Mouse (Mus musculus): Measurements from ENCODE around the gene Phc3.

Gene Phc3

DNA sequence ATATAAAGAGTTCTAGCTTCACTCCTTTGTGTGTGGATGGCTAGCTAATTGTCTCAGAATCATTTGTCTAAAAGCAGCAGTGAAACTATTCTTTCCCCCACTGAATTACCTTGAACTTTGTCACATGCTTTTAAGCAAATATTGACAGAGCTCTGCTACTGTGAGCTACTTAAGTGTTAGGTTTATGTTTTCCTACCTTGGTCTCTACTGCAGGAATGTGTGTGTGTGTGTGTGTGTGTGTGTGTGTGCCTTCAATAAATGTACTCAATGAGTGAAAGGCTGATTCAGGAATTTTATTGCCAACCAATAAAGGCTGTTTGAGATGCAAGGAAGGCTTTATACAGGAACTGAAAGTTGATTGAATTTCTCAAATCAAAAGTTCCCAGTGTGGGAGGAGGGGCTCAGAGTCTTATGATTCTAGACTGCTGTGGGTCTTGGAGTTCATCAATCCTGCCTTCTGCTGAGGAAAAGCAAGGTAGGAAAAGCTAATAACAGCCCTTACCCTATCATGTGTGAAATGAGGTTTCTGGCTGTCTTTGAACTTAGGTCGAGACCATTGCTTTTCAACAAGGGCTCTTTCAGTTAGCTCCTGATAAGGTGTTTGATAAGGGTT lies 7.9 kb upstream of the Phc3 start:
- DNase-seq (ENCODE audit: low read depth), result no peak

DNA sequence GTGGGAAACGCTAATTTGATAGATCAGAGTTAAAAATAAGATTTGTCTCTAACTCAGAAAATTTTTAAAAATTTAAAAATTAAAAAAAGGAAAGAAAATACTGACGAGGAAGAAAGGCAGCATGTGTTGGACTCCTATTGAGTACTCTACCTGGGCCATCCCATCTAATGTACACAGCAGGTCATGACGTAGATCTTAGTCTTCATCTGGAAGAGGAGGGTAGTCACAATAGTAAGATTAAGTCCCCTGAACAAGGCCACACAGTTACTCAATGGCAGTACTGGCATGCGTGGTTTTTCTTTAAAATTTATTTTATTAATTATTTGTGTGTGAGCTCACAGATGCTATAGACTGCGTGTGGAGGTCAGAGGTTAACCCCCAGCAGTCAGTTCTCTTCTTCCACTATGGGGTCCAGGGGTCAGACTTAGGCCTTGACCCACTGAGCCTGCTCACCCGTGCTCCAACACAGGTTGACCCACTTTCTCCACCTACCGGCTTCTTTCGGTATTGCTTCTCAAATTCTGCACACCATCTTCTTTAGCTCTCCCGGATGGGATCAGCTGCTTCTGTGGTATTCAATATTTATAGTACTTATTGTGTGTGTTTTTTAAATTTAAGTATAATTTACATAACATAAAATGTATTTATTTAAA lies 6.0 kb upstream of the Phc3 start:
- DNase-seq (ENCODE audit: low read depth), result peak; percentile 65

DNA sequence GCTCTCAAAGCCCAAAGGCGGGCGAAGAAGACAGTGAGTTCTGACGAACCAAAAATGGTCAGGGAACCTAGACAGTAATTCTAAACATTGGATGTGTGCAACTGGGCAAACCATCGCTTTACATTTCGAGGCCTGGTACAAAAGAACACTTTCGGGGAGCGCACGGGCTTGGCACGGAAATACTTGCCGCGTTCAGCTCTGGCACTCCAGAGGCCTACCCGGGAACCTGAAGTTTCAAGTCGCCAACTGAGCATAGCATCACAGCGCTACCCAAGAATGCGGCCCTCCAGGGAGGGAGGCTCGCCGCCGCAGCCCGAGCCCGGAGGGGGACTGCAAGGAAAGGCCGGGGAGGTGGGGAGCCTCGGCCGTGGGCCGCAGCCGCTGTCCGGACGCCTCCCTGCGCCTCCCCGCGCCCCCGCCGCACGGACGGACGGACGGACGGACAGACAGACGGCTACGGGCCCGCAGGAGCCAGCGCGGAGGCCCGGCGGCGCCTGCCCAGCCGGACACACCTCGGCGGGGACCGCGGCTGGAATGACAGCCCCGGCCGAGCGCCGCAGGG lies 603 bp downstream of the Phc3 start:
- DNase-seq (ENCODE audit: low read depth), result peak; percentile 39

DNA sequence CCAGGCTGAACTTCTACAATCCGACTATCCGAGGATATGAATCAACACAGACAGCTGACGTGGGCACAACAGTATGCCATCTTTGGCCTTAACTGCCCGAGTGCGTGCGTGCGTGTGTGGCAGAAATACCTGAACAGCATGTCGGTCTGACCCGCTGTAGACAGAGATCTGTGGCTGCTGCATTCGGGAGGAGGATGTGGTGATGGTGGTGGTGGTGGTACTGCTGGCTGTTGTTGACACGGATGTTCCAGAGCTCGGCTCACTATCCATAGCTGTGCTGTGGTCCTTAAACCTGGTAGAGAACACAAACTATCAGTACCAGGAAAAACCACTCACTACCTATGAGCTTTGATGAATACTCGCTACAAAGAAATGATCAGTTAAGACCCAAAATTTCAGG lies 3.6 kb downstream of the Phc3 start:
- no peak for DNase-seq (ENCODE audit: low read depth)

DNA sequence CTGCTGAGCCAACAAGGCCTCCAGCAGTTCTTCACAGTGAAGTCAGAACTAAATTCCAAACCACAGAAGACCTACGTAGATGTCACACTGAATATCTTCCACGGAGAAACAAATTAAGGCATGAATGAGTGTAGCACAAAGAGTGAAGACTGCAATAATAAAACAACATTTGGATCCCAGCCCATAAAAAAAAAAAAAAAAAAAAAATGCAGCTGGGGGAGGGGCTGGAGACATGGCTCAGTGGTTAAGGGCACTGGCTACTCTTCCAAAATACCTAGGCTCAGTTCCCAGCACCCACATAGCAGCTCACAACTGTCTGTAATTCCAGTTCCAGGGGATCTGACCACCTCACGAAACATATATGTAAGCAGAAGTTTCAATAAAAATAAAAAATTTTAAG lies 5.0 kb downstream of the Phc3 start:
- no peak for DNase-seq (ENCODE audit: low read depth)

DNA sequence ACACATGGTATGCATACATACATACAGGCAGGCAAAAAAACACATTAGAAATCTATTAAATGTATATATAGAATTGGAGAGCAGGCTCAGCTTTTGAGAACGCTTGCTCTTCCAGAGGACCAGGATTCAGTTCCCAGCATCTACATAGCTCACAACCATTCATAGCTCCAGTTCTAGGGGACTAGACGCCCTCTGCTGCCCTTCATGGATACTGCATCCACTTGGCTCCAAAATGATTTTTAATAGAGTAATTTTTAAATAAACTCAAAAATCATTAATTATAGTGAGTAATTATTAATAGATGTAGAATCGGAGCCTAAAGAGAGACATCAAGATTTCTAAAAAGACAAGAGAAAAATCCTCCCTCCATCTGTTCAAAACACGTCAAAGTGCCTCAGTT lies 6.1 kb downstream of the Phc3 start:
- no peak for DNase-seq (ENCODE audit: low read depth)

DNA sequence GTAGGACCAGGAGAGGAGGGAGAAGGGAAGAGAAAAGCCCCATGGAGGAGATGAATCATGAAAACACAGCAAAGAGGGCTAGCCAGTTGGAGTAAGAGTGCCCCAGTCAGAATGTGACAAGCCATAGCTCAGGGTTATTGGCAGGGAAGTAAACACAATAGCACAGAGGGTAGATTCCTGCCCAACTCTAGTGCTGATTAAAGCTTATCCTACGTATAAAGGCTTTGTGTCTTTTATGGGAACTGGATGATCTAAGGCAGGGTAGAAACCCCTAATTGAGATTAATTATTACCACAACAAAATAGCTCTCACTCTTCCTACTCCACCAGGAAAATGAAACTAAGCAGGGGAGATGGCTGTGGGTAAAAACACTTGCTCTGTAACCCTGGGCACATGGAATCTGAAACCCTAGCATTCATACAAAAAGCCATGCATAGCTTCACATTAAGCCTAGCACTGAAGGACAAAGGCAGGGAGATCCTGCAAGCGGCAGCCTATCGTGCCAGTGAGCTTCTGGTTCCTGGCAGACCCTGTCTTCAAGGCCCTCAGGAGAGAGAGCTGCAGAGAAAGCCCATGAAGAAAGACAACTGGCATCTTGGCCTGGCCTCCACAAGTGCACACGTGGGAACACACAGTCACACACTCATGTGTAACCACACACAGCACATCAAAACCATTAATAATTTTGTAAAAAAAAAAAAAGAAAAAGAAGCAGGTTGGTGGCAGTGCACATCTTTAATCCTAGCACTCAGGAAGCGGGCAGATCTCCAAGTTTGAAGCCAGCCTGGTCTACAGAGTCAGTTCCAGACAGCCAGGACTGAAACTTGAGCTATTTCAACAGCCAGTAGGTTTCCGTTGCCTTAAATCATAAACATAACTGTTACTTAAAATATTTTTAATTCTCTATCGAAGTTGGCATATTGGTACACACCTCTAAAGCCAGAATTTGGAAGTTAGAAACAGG lies 9.1 kb downstream of the Phc3 start:
- no peak for DNase-seq (ENCODE audit: low read depth)

DNA sequence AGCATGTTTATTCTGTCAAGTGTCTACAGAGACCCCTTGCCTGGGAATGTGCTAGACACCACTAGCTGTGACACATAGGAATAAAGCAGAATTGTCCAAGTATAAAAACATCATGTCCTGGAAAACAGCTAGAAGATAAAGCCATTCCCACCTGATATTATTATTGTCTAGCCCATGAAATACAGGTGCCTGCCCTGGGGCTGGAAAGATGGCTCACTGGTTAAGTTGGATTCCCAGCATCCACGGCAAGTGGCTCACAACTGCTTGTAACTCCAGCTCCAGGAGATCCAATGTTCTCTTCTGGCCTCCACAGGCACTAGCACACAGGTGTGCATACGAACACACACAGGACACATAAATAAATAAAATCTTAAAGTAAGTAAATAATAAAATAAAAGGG lies 10.5 kb downstream of the Phc3 start:
- no peak for DNase-seq (ENCODE audit: low read depth)

DNA sequence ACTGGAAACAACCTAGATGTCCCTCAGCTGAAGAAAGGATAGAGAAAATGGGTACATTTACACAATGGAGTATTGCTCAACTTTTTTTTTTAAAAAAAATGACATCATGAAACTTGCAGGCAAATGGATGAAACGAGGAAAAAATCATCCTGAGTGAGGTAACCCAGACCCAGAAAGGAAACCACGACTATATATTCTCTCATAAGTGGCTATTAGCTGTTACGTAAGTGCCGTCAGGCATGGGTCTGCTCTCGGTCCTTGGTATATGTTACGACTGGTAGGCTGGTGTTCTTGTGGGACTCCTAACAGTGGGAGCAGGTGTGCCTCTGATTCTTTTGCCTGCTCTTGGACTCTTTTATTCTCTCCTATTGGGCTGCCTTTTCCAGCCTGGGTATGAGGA lies 12.9 kb downstream of the Phc3 start:
- DNase-seq (ENCODE audit: low read depth), result no peak

DNA sequence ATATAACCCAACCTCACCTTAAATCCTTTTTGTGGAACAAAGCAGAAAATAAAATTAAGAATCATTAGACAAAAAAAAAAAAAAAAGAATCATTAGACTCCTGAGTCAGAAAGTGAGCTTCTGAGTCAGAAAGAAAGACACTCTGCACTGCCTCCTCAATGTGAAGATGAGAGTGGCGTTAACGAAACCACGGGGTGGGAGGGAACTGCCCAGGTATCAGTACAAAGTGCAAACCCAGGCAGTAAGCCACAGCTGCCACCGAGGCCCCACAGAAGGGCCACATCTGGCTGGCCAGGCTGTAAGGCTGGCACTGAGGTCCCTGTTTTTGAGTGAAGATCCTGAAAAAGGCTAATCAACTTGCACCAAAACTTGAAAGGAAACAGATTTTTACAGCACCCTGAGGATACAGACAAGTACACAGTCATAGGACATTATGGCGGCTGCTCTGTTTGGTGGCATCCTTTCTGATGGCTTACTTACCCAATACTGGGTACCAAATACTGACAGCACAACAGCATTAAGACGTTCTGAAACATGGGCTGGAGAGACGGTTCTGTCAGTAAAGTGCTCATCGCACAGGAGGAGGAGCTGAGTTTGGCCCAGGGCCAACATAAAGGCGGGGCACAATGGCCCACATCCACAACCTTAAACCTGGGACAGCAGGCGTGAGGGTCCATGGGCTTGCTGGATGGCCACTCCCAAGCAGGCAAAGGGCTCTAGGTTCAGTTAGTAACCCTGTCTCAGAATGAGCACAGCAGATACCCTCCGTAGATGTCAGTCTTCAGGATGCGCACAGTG lies 16.7 kb downstream of the Phc3 start:
- no peak for DNase-seq (ENCODE audit: low read depth)

DNA sequence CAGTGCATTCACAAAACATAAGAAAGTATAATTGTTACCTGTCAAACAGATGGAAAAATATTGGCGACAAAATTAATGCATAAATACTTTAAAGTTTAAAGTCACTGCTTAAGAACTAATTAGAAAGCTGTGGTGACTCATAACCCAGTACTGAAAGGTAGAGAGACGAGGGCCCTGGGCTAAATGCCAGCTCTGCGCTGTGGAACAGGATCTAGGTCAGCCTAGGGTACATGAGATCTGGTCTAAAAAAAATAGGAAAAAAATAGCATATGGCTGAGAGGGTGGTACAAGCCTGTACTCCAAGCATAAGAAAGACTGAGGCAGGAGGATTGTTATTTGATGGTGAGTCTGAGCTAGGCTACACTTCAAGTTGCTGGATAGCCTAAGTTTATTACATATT lies 17.6 kb downstream of the Phc3 start:
- no peak for DNase-seq (ENCODE audit: low read depth)

DNA sequence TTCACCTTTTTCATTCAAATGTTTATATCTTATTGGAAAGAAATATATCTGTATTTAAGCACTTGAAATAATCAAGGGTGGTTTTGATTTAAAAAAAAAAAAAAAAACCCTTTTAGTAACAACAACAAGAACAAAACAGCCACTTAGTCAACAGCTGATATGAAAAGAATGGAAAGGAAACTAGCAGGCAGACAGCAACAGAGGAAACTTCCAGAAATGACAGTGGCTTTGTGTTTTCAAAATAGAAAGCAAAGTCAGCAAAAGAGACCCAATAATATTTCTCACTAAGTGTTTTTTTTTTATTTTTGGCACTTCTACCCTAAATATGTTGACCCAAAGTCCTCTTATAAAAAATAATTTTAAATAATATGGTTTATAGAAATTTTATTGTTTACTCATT lies 34.8 kb downstream of the Phc3 start:
- DNase-seq (ENCODE audit: low read depth), result no peak

DNA sequence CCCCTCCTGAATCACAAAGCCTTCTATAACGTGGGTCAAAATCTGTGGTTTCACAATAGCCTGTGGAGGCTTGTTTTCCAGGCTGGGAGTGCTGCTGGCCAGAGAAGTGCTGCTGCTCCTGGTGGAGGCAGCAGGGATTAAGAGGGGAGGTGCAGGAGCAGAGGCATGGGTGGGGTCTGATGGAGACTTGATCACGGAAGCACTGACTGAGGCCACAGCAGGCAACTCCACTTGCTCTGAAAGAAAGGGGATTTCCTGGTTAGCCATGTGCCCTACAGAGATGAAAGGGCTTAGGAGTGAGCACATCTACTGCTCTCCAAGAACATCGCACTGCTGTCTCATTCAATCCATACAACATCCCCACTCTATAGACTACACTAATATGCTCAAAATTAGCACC lies 39.4 kb downstream of the Phc3 start:
- no peak for DNase-seq (ENCODE audit: low read depth)

DNA sequence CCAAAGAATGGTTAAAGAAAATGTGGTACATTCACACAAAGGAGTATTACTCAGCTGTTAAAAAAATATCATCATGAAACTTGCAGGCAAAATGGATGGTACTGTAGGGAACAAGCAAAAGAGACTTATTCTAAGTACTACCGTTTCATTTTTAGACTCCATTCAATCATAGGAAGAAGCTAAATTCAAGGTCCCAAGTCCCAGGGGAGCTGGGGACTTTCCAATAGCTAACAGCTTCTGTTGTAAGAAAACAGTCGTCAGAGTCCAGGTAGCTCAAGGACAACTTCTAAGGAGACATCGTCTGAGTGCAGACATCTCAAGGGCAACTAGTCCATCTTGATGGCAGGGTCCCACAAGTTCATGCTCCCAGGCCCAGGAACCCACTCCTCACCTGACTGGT lies 41.6 kb downstream of the Phc3 start:
- no peak for DNase-seq (ENCODE audit: low read depth)

DNA sequence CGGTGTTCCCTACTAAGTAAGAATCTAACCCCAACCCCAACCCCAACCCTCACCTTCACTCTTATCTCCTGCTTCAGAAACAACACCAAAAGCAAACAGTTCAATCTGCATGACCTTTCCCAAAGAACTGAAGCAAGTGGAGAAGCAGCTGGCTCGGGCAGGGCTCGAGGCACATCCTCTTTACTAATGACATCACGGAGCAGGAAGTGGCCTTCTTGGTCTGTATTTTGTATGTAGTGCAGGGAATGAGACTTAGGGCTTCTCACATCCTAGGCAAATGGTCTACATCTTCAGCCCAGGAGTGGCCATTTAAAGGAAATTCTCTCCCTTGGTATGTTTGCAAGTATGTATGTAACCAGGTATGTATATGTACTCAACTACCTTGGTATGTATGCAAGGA lies 52.1 kb downstream of the Phc3 start:
- no peak for DNase-seq (ENCODE audit: low read depth)

DNA sequence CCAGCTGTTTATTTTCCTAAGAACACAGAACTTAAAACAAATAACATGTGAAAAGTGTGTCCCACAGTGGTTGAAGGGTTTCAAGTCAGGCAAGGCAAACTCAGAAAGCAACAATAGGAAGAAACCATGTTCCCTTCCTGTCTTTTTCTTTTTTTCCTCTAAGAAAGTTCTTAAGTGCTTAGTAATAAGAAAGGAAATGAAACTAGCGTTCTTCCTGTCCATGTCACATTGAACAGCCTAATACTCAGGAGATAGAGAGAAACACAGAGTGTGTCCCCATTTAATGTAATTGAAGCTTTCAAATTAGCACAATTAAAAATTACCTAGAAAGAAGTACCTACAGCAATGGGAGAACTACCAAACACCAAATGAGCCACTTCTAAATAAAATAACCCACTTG lies 64.6 kb downstream of the Phc3 start:
- no peak for DNase-seq (ENCODE audit: low read depth)

DNA sequence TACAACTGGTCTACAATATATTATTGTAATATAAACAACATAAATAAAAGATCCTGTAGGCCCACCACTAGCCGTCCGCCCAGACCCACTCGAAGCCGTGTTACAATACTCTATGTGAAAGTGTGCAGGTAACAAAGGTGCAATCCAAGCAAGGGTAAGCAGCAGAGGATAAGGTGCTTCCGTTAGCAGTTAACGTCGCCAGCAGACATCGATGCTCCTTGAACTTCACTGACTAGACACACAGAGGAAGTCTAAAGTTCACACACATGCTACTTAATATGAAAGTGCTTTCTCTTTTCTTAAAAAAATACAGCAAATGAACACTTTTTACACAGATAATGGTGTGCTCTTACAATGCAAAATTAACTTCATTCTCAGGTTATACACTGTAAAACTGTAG lies 69.8 kb downstream of the Phc3 start:
- no peak for DNase-seq (ENCODE audit: low read depth)

DNA sequence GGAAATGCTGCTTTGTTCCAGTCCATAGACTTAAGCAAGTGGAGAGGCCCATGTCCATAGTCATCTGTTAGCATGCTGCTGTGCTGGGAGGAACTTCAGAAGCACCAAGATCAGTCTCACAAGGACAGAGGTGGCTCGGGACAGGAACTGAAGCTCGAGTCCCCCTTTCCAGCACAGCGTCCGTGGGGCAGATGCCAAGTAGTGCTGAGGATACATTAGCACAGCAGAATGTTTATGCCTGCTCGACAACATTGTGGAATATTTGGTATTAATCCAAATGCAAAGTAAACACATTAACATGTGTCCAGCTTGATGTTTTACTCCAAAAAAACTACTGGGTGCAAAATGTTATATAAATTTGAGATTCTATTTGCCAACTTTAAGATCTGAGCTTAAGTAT lies 72.5 kb downstream of the Phc3 start:
- DNase-seq (ENCODE audit: low read depth), result no peak

DNA sequence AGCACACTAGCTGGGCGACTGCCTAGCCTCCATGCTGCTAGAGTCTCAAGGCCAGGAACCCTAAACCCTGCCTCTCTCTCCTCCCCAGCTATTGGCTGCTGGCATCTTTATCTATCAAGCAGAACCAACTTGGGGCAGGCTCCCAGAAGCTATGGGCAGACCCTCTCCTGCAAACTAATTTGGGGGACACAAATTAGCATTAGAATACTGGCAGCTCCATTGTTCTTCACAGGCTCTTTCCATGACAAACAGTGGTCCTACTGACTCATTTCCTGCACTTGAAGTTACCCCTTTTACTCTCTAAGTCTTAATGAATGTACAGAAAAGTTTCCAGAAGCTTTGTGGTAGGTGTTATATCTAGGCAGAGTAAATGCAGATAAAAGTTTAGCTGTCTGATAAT lies 80.2 kb downstream of the Phc3 start:
- no peak for DNase-seq (ENCODE audit: low read depth)

DNA sequence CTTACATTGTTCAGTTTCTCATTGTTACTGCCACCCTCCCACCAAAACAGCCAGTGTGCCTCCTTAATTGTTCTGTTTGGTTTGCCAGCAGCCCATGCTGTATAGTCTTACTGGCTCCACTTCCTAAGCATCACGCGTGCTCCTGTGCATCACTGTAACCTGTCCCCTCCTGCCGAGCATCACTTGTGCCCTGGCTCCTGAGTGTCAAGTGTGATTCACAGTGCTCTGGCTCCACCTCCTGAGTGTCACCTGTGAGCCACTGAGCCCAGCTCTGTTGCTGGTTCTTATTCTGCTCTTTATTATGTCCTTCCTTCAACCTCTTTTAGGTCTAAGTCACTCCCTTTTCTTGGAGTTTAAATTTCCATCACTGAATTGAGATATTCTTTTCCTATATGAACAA lies 81.8 kb downstream of the Phc3 start:
- no peak for DNase-seq (ENCODE audit: low read depth)

DNA sequence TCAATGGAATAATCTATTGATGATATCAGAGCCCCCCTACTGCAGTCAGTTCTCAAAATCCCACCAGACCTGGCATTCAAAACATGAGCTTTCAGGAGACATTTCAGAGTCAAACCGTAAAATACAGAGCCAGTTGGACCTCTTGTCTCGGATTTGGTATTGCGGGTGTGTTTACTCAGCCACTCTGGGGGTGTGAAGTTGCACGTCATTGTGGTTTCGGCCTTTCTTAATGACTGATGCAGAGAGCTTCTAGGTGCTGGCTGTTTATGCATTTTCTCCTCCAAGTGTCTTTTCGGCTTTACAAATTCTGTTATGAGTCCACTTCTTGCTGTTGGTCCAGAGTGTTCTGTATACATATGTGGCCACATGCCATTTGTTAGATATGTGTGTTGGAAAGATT lies 92.5 kb downstream of the Phc3 start:
- no peak for DNase-seq (ENCODE audit: low read depth)

DNA sequence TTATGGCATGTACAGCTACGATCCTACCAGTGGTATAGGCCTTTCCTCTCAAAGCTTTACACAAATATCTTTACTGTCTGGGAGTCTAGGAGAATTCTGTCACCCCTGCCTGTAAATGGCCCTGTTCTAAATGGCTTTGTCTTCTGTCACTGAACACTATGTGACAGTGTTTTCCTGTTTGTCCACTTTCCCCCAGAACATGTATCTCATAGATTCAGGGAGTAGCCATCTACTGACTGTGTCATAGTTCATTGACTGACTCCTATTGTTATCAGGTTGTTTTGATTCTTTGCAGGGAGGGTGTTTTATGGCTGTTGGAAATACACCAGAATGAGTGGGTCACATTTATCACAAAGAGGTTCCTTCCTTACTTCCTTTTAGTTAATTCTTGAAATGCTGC lies 99.2 kb downstream of the Phc3 start:
- DNase-seq (ENCODE audit: low read depth), result no peak
